Comparison of ENCODE assay signal across 30 mouse cellular contexts in the genomic region with DNA sequence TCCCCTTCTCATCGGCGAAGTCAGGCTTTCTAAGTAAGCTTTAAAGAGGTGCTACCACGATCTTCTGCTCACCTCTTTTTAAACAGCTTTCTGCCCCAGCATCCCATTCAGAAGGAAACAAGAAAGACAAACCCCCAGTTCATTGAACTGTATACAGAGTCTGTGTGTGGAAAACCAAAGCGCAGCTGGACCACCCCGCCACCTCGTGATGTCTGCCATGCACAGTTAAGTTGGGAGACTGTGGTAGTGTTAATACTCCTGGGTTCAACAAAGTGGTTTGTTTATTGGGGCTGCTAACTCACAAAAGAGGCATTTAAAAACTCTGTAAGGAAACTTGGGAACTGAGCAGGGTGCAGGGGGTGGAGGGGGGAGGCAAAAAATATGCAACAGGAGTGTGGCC. TPM values are rescaled to one million over a fixed set of nuclear protein-coding genes. Genes with fewer than 3 reads are reported as not detected.
DNase-seq lines count a peak whose midpoint lies in the region; ATAC-seq and TF ChIP-seq lines count a peak whose summit lies in the region.
"Had no signal": no experiment of that assay in that cellular context is flagged by ENCODE, and none has a peak within 500 bp of the region (broad histone marks: within the 10 kb centered on the region; RNA-seq: fewer than 3 reads in every experiment).

No protein-coding gene starts in this region.

- no peak for TF ChIP-seq CTCF in forebrain, postnatal 0 days (IDR thresholded peaks at IDR 0.05; ENCODE audit: low read depth)
- no peak for TF ChIP-seq CTCF in lung, embryonic 14.5 days (IDR thresholded peaks at IDR 0.05; ENCODE audit: low read depth)

- no peak overlapping the region for H3K9ac ChIP-seq in forebrain, postnatal 0 days
- H3K9ac ChIP-seq in forebrain, embryonic 14.5 days (ENCODE audit: low read length) = no peak overlapping the region
- no peak overlapping the region for H3K9ac ChIP-seq in heart, embryonic 15.5 days
- H3K9ac ChIP-seq in lung, embryonic 14.5 days = no peak overlapping the region
- H3K9ac ChIP-seq in limb, embryonic 14.5 days (ENCODE audit: low read depth, low read length, severe bottlenecking) = no peak overlapping the region
- H3K9ac ChIP-seq: embryonic facial prominence, embryonic 13.5 days; hindbrain, embryonic 15.5 days; liver, embryonic 13.5 days; neural tube, embryonic 12.5 days had no signal

- ATAC-seq in forebrain, postnatal 0 days = peak; percentile 56
- ATAC-seq in forebrain, embryonic 14.5 days = no peak
- no peak for ATAC-seq in heart, embryonic 15.5 days (replicated peaks; ENCODE audit: insufficient number of reproducible peaks, insufficient read depth, low FRiP score, low read depth)
- ATAC-seq in lung, embryonic 14.5 days (ENCODE audit: insufficient read depth) = no peak
- peak; percentile 58; the same call in 1 of the 2 replicates for ATAC-seq in limb, embryonic 14.5 days (ENCODE audit: low FRiP score, low read depth)
- no peak for ATAC-seq in CD4-positive, CD25-positive, alpha-beta regulatory T cell, adult 4 months
- ATAC-seq: midbrain, embryonic 16.5 days; Patski had no signal

- no peaks in the 10 kb centered on the region for H3K9me3 ChIP-seq in forebrain, postnatal 0 days (ENCODE audit: low read length)
- H3K9me3 ChIP-seq in forebrain, embryonic 14.5 days (replicated peaks; ENCODE audit: control insufficient read depth, low read length) = no peaks in the 10 kb centered on the region
- no peaks in the 10 kb centered on the region for H3K9me3 ChIP-seq in heart, embryonic 15.5 days (replicated peaks)
- no peaks in the 10 kb centered on the region for H3K9me3 ChIP-seq in lung, embryonic 14.5 days (ENCODE audit: low read depth, low read length)
- H3K9me3 ChIP-seq in limb, embryonic 14.5 days (ENCODE audit: control insufficient read depth, low read length) = no peaks in the 10 kb centered on the region
- H3K9me3 ChIP-seq: embryonic facial prominence, embryonic 13.5 days; hindbrain, embryonic 15.5 days; liver, embryonic 13.5 days; neural tube, embryonic 12.5 days had no signal

- no peak overlapping the region for H3K4me2 ChIP-seq in forebrain, postnatal 0 days (ENCODE audit: low read depth)
- H3K4me2 ChIP-seq in forebrain, embryonic 14.5 days (ENCODE audit: low read length) = no peak overlapping the region
- H3K4me2 ChIP-seq in heart, embryonic 15.5 days = no peak overlapping the region
- no peak overlapping the region for H3K4me2 ChIP-seq in lung, embryonic 14.5 days
- H3K4me2 ChIP-seq in limb, embryonic 14.5 days (replicated peaks; ENCODE audit: low read depth, low read length, severe bottlenecking) = no peak overlapping the region
- H3K4me2 ChIP-seq: embryonic facial prominence, embryonic 13.5 days; hindbrain, embryonic 15.5 days; liver, embryonic 13.5 days; neural tube, embryonic 12.5 days had no signal

- H3K4me1 ChIP-seq in forebrain, postnatal 0 days (ENCODE audit: insufficient read depth) = no peaks in the 10 kb centered on the region
- no peaks in the 10 kb centered on the region for H3K4me1 ChIP-seq in forebrain, embryonic 14.5 days (ENCODE audit: control insufficient read depth, insufficient read depth, low read length)
- H3K4me1 ChIP-seq in heart, embryonic 15.5 days (replicated peaks) = peaks cover 84% of the 10 kb centered on the region
- peaks cover 29% of the 10 kb centered on the region for H3K4me1 ChIP-seq in lung, embryonic 14.5 days (ENCODE audit: insufficient read depth)
- peaks cover 32% of the 10 kb centered on the region for H3K4me1 ChIP-seq in limb, embryonic 14.5 days (ENCODE audit: control insufficient read depth, insufficient read depth, low read length)
- H3K4me1 ChIP-seq: hindbrain, embryonic 15.5 days had no signal

- no peaks in the 10 kb centered on the region for H3K27me3 ChIP-seq in forebrain, postnatal 0 days (ENCODE audit: insufficient read depth, low read length)
- H3K27me3 ChIP-seq in forebrain, embryonic 14.5 days (replicated peaks; ENCODE audit: control insufficient read depth, insufficient read depth, low read length) = no peaks in the 10 kb centered on the region
- no peaks in the 10 kb centered on the region for H3K27me3 ChIP-seq in heart, embryonic 15.5 days
- H3K27me3 ChIP-seq in lung, embryonic 14.5 days (ENCODE audit: insufficient read depth, low read length) = no peaks in the 10 kb centered on the region
- no peaks in the 10 kb centered on the region for H3K27me3 ChIP-seq in limb, embryonic 14.5 days (ENCODE audit: control insufficient read depth, insufficient read depth, low read length)
- H3K27me3 ChIP-seq: embryonic facial prominence, embryonic 13.5 days; hindbrain, embryonic 15.5 days; liver, embryonic 13.5 days; neural tube, embryonic 12.5 days; Patski had no signal

- TF ChIP-seq POLR2A in limb, embryonic 14.5 days (IDR thresholded peaks at IDR 0.05; ENCODE audit: borderline replicate concordance, extremely low read depth, insufficient read depth, insufficient read length) = no peak

- 56% methylated on average over 6 of the region's 6 CpGs for whole genome bisulfite sequencing in forebrain, postnatal 0 days
- WGBS in forebrain, embryonic 14.5 days = 59% methylated on average over 6 of the region's 6 CpGs
- WGBS in heart, embryonic 15.5 days = 82% methylated on average over 6 of the region's 6 CpGs
- WGBS in lung, embryonic 14.5 days = 69% methylated on average over 6 of the region's 6 CpGs
- 48% methylated on average over 6 of the region's 6 CpGs for WGBS in limb, embryonic 14.5 days

- no peak for DNase-seq in forebrain, postnatal 0 days
- no peak for DNase-seq in forebrain, embryonic 14.5 days (ENCODE audit: low spot score)
- no peak for DNase-seq in heart, adult 9 months (ENCODE audit: low spot score in 2 of 2)
- no peak for DNase-seq in lung, embryonic 14.5 days
- DNase-seq in lung, postnatal 25 days (ENCODE audit: low spot score) = no peak
- peak; percentile 22 for DNase-seq in limb, embryonic 14.5 days (ENCODE audit: low spot score)
- DNase-seq: adrenal gland, postnatal 10 days; cerebellum, adult 11-12 months; cerebellum, adult 9-11 months; gastrocnemius, postnatal 25 days; heart, adult 2 months; kidney, adult 18-20 months; kidney, postnatal 4 days; left cerebral cortex, postnatal 4 days; liver, embryonic 13.5 days; lung, adult 18-20 months; lung, postnatal 10 days; right cerebral cortex, adult 18-20 months; spleen, adult 18-20 months; thymus, adult 2 months; thymus, postnatal 36 days had no signal

- H3K27ac ChIP-seq in forebrain, postnatal 0 days (ENCODE audit: low read depth, low read length) = no peak overlapping the region
- no peak overlapping the region for H3K27ac ChIP-seq in forebrain, embryonic 14.5 days (ENCODE audit: low read depth, low read length)
- peak overlapping the region; percentile 75 for H3K27ac ChIP-seq in heart, embryonic 15.5 days
- H3K27ac ChIP-seq in lung, embryonic 14.5 days (ENCODE audit: low read depth) = peak overlapping the region; percentile 42; the same call in 1 of the 2 replicates
- H3K27ac ChIP-seq in limb, embryonic 14.5 days (replicated peaks; ENCODE audit: low read depth, low read length) = no peak overlapping the region
- H3K27ac ChIP-seq: hindbrain, embryonic 15.5 days; liver, embryonic 13.5 days; neural tube, embryonic 12.5 days had no signal

- H3K4me3 ChIP-seq in forebrain, postnatal 0 days (ENCODE audit: low read depth, low read length) = no peak overlapping the region
- H3K4me3 ChIP-seq in forebrain, embryonic 14.5 days (ENCODE audit: low read depth, low read length) = no peak overlapping the region
- H3K4me3 ChIP-seq in heart, embryonic 15.5 days = no peak overlapping the region
- H3K4me3 ChIP-seq in lung, embryonic 14.5 days (ENCODE audit: low read depth, low read length) = no peak overlapping the region
- no peak overlapping the region for H3K4me3 ChIP-seq in limb, embryonic 14.5 days (replicated peaks; ENCODE audit: low read length)
- H3K4me3 ChIP-seq: embryonic facial prominence, embryonic 13.5 days; heart, adult 2 months; hindbrain, embryonic 15.5 days; liver, embryonic 13.5 days; myocyte; neural tube, embryonic 12.5 days had no signal

- H3K36me3 ChIP-seq in forebrain, postnatal 0 days (ENCODE audit: insufficient read depth) = no peaks in the 10 kb centered on the region
- no peaks in the 10 kb centered on the region for H3K36me3 ChIP-seq in forebrain, embryonic 14.5 days (ENCODE audit: control insufficient read depth, insufficient read depth, low read length)
- no peaks in the 10 kb centered on the region for H3K36me3 ChIP-seq in heart, embryonic 15.5 days
- peaks cover 10% of the 10 kb centered on the region; the same call in 1 of the 2 replicates for H3K36me3 ChIP-seq in lung, embryonic 14.5 days (ENCODE audit: insufficient read depth)
- peaks cover 17% of the 10 kb centered on the region; the same call in 1 of the 2 replicates for H3K36me3 ChIP-seq in limb, embryonic 14.5 days (ENCODE audit: control insufficient read depth, insufficient read depth, low read length)
- H3K36me3 ChIP-seq: hindbrain, embryonic 15.5 days; liver, embryonic 13.5 days; neural tube, embryonic 12.5 days had no signal

RNA-seq across cellular contexts. Expression of a gene that starts 49.7 kb away (rescaled TPM):
- total RNA-seq in forebrain, postnatal 0 days (2014; rRNA removed) = 3.2 and 5.0 TPM in 2 replicates
- 1.3 and 2.0 TPM in 2 replicates for polyA plus RNA-seq in forebrain, postnatal 0 days (2015; fragmentation: Nextera tagmentation; extraction: Ambion mirVana)
- 2.4 and 2.9 TPM in 2 replicates for polyA plus RNA-seq in forebrain, embryonic 14.5 days (2014; fragmentation: Nextera tagmentation; extraction: Ambion mirVana)
- polyA plus RNA-seq in heart, embryonic 15.5 days (2015; fragmentation: Nextera tagmentation; extraction: Ambion mirVana) = 26.7 and 33.6 TPM in 2 replicates
- polyA plus RNA-seq in lung, embryonic 14.5 days (2014; fragmentation: Nextera tagmentation; extraction: Ambion mirVana) = 33.1 and 35.6 TPM in 2 replicates
- polyA plus RNA-seq in limb, embryonic 14.5 days (2012; rRNA removed) = 51.7 and 60.1 TPM in 2 replicates
- polyA plus RNA-seq in limb, embryonic 14.5 days (2014; fragmentation: Nextera tagmentation; extraction: Ambion mirVana) = 44.4 and 48.2 TPM in 2 replicates
- polyA plus RNA-seq in CD4-positive, CD25-positive, alpha-beta regulatory T cell, adult 4 months (2017; shearing (Covaris generic)) = 1 to 10 TPM; 3.2 to 3.3 TPM
- total RNA-seq: MEL had no signal

Comparison
In these comparisons a context has a peak if more than half of its experiments do, and no peak if none do; other contexts are left out.
1. ATAC-seq: peak in forebrain, postnatal 0 days (single experiment) and limb, embryonic 14.5 days (single experiment); none in forebrain, embryonic 14.5 days (single experiment), heart, embryonic 15.5 days (single experiment), lung, embryonic 14.5 days (single experiment) and CD4-positive, CD25-positive, alpha-beta regulatory T cell, adult 4 months (single experiment).
2. H3K27ac ChIP-seq: peak in heart, embryonic 15.5 days (single experiment) and lung, embryonic 14.5 days (single experiment); none in forebrain, postnatal 0 days (single experiment), forebrain, embryonic 14.5 days (single experiment) and limb, embryonic 14.5 days (single experiment).